Mouse (Mus musculus): ENCODE results near the gene Rbm47. TPM values are rescaled to one million over a fixed set of nuclear protein-coding genes. Genes with fewer than 3 reads are reported as not detected.

Rbm47 gene
- polyA plus RNA-seq, 1 experiment from 2014 or later, result 105 TPM

DNA sequence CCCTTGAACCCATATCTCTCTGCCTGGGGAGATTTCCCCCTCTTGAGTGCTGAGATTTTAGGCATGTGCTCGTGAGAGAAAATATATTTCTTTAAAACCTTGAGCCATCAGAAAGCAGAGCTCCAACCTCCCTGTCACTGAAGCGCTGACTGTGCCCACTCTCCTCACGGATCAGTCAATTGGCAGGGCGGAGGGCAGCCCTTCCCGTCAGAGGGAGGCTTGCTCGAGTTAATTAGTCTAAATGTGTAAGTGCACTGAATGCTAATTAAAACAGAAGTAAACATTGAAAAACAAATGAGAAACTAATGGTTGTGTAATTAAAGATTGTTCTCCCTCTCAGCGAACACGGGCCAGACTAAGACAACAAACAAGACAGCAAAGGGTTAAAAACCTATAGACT, 72.6 kb downstream of the Rbm47 start:
- no peaks in the 10 kb centered on the region for H3K9me3 ChIP-seq (replicated peaks; ENCODE audit: low read length)
- 0 out of 2 replicates have a peak, but pooled peaks cover 9% of the 10 kb centered on the region for H3K4me1 ChIP-seq (replicated peaks; ENCODE audit: insufficient read depth, low read length)
- whole genome bisulfite sequencing, result 48% methylated on average over 8 of the region's 8 CpGs
- H3K36me3 ChIP-seq (ENCODE audit: insufficient read depth, low read length), result no peaks in the 10 kb centered on the region
- TF ChIP-seq CTCF (IDR thresholded peaks at IDR 0.05; ENCODE audit: low read depth), result no peak
- ATAC-seq (replicated peaks; ENCODE audit: low FRiP score, low read depth), result no peak
- no peak overlapping the region for H3K27ac ChIP-seq
- H3K4me3 ChIP-seq (replicated peaks; ENCODE audit: low read depth, low read length), result no peak overlapping the region
- H3K27me3 ChIP-seq (ENCODE audit: insufficient read depth, low read length), result no peaks in the 10 kb centered on the region
- no peak for DNase-seq (ENCODE audit: low spot score)
- no peak overlapping the region for H3K4me2 ChIP-seq (ENCODE audit: low read length)
- no peak overlapping the region for H3K9ac ChIP-seq (ENCODE audit: low read depth, low read length)

DNA sequence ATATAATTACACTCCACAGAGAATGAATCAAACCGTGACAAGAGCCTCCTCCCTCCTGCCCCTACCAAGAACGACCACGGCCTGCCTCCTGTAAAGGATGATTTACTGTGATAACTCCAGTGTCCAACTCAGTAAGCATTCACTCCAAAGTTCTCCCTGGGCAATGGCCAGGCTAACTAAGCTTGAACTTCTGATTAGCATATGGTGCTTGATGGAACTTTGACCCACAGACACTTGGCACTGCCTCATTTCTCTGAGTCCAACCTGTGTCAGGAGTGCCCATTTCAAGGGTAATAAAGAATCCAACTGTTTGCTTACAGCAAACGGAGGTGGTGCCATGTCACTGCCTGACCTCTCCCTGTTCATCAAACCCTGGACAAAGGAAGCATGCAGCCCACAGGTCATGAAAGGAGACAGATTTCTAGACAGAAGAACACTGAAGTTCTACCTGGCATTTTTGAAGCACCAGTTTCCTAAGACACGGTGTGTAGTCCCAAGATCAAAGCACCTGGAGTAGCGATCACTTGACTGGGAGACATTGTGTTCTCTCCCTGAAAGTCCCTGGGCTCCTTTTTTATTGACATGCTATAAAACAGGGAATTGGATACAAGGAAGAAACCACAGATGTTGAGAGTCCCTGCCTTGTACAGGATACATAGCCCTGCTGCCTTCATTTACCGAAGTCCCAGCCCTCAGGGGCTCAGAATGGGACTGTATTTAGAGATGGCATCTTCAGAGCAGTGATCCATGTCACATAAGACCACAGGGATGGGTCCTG, 74.6 kb downstream of the Rbm47 start:
- TF ChIP-seq CTCF (IDR thresholded peaks at IDR 0.05; ENCODE audit: low read depth), result no peak
- Histone ChIP-seq H3K4me3 (replicated peaks; ENCODE audit: low read depth, low read length) (no peak overlapping the region), H3K9me3 (replicated peaks; ENCODE audit: low read length) (no peaks in the 10 kb centered on the region), H3K4me1 (replicated peaks; ENCODE audit: insufficient read depth, low read length) (0 out of 2 replicates have a peak, but pooled peaks cover 9% of the 10 kb centered on the region), H3K36me3 (ENCODE audit: insufficient read depth, low read length) (no peaks in the 10 kb centered on the region), H3K27me3 (ENCODE audit: insufficient read depth, low read length) (no peaks in the 10 kb centered on the region), H3K4me2 (ENCODE audit: low read length) (no peak overlapping the region), H3K27ac (peak overlapping the region; percentile 71), H3K9ac (ENCODE audit: low read depth, low read length) (no peak overlapping the region)
- DNase-seq (ENCODE audit: low spot score) (peak; percentile 58), ATAC-seq (replicated peaks; ENCODE audit: low FRiP score, low read depth) (peak; percentile 89)
- 14% methylated on average over 7 of the region's 7 CpGs for WGBS

DNA sequence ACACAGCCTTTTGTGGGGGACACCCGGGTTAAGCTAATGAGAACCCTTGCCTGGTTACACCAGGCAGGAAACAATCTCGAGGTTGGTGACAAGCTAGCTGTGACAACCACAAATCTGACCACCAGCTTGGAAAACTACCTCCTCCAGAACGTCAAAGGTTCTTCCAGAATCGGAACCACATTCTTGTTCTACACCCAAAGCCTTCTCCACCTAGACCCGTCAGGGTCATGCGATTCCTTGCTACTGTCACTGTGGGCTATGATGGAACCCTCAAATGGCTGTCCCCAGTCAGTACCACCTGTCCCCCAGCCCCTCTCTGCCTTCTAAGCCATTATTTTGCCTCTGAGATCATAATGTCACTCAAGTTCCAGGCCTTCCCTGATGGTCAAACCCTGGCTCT, 76.8 kb downstream of the Rbm47 start:
- H3K27ac ChIP-seq, result no peak overlapping the region
- H3K4me3 ChIP-seq (replicated peaks; ENCODE audit: low read depth, low read length), result no peak overlapping the region
- no peaks in the 10 kb centered on the region for H3K36me3 ChIP-seq (ENCODE audit: insufficient read depth, low read length)
- DNase-seq (ENCODE audit: low spot score) (no peak), ATAC-seq (replicated peaks; ENCODE audit: low FRiP score, low read depth) (no peak)
- no peaks in the 10 kb centered on the region for H3K27me3 ChIP-seq (ENCODE audit: insufficient read depth, low read length)
- no peak for TF ChIP-seq CTCF (IDR thresholded peaks at IDR 0.05; ENCODE audit: low read depth)
- no peaks in the 10 kb centered on the region for H3K9me3 ChIP-seq (replicated peaks; ENCODE audit: low read length)
- 83% methylated on average over 6 of the region's 6 CpGs for WGBS
- H3K4me2 ChIP-seq (ENCODE audit: low read length), result no peak overlapping the region
- H3K4me1 ChIP-seq (replicated peaks; ENCODE audit: insufficient read depth, low read length), result 0 out of 2 replicates have a peak, but pooled peaks cover 9% of the 10 kb centered on the region
- no peak overlapping the region for H3K9ac ChIP-seq (ENCODE audit: low read depth, low read length)

DNA sequence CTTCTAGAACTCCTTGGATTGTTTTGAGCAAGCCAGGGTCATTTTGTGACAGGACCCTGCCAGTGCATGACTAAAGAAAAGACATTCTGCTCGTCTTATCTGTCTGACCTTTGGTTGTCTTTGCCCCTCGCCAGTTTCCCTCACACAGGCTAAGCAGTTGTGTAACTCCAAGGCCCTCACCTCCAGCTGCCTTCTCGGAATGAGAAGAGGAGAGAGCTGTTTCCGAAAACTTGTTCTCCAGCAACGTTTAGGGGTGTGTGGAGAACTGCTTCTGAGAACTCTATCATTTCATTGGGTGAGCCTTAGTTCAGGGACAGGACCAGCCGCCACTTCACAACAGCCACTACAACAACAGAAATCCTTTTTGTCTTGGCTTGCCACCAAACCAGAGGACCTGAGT, 77.8 kb downstream of the Rbm47 start:
- no peak overlapping the region for H3K4me3 ChIP-seq (replicated peaks; ENCODE audit: low read depth, low read length)
- no peaks in the 10 kb centered on the region for H3K27me3 ChIP-seq (ENCODE audit: insufficient read depth, low read length)
- H3K9ac ChIP-seq (ENCODE audit: low read depth, low read length), result no peak overlapping the region
- DNase-seq (ENCODE audit: low spot score) (no peak), ATAC-seq (replicated peaks; ENCODE audit: low FRiP score, low read depth) (no peak)
- 0 out of 2 replicates have a peak, but pooled peaks cover 9% of the 10 kb centered on the region for H3K4me1 ChIP-seq (replicated peaks; ENCODE audit: insufficient read depth, low read length)
- H3K4me2 ChIP-seq (ENCODE audit: low read length), result no peak overlapping the region
- no peaks in the 10 kb centered on the region for H3K9me3 ChIP-seq (replicated peaks; ENCODE audit: low read length)
- 66% methylated on average over 6 of the region's 6 CpGs for WGBS
- no peaks in the 10 kb centered on the region for H3K36me3 ChIP-seq (ENCODE audit: insufficient read depth, low read length)
- no peak overlapping the region for H3K27ac ChIP-seq
- TF ChIP-seq CTCF (IDR thresholded peaks at IDR 0.05; ENCODE audit: low read depth), result no peak

DNA sequence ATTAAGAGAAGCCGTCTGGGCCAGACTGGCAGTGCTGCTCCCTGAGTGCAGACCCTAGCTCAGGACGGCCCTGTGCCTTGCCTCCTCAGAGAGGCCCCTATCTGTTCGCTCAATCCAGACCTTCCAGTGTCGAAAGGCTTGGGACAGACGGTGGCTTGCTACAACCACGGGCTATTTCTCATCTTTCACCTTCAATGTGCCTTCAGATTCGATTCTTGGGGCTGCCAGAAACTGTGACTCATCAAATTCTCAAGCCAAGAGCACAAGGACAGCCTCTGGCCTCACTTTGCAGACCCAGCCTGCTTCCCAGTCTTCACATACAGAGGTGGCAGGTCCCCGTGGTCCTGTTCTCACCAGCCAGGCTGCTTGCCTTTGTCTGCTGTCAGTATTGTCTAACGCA, 82.9 kb downstream of the Rbm47 start:
- no peak overlapping the region for H3K4me2 ChIP-seq (ENCODE audit: low read length)
- no peaks in the 10 kb centered on the region for H3K4me1 ChIP-seq (replicated peaks; ENCODE audit: insufficient read depth, low read length)
- no peak for TF ChIP-seq CTCF (IDR thresholded peaks at IDR 0.05; ENCODE audit: low read depth)
- WGBS, result 55% methylated on average over 9 of the region's 9 CpGs
- DNase-seq (ENCODE audit: low spot score) (no peak), ATAC-seq (replicated peaks; ENCODE audit: low FRiP score, low read depth) (no peak)
- no peaks in the 10 kb centered on the region for H3K9me3 ChIP-seq (replicated peaks; ENCODE audit: low read length)
- no peak overlapping the region for H3K4me3 ChIP-seq (replicated peaks; ENCODE audit: low read depth, low read length)
- peak overlapping the region; percentile 19; the same call in 1 of the 2 replicates for H3K27ac ChIP-seq
- H3K36me3 ChIP-seq (ENCODE audit: insufficient read depth, low read length), result no peaks in the 10 kb centered on the region
- H3K27me3 ChIP-seq (ENCODE audit: insufficient read depth, low read length), result no peaks in the 10 kb centered on the region
- H3K9ac ChIP-seq (ENCODE audit: low read depth, low read length), result no peak overlapping the region

DNA sequence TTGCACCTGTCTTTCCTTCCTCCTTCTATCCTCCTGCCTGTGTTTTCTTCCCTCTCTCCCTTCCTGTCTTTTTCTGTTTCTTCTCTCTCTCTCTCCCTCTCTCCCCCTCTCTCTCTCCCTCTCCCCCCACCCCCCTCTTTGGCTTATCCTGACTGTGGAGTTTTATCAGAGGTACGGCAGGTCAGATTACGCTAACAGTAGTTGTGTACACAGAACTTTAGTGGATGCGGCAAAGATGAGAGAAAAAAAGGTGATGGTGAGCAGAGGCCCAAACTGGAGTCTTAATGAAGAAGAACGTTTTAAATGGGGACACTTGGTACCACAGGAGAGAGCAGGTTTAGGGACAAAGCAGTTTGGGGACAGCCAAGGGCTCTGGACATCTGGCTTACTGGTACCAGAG, 83.3 kb downstream of the Rbm47 start:
- no peak for DNase-seq (ENCODE audit: low spot score)
- TF ChIP-seq CTCF (IDR thresholded peaks at IDR 0.05; ENCODE audit: low read depth), result no peak
- Histone ChIP-seq H3K4me1 (replicated peaks; ENCODE audit: insufficient read depth, low read length) (no peaks in the 10 kb centered on the region), H3K4me2 (ENCODE audit: low read length) (no peak overlapping the region), H3K9me3 (replicated peaks; ENCODE audit: low read length) (no peaks in the 10 kb centered on the region), H3K9ac (ENCODE audit: low read depth, low read length) (no peak overlapping the region), H3K27ac (peak overlapping the region; percentile 19; the same call in 1 of the 2 replicates), H3K27me3 (ENCODE audit: insufficient read depth, low read length) (no peaks in the 10 kb centered on the region), H3K4me3 (replicated peaks; ENCODE audit: low read depth, low read length) (no peak overlapping the region), H3K36me3 (ENCODE audit: insufficient read depth, low read length) (no peaks in the 10 kb centered on the region)
- no peak for ATAC-seq (replicated peaks; ENCODE audit: low FRiP score, low read depth)
- 64% methylated on average over 4 of the region's 4 CpGs for WGBS
